Mouse (Mus musculus) spleen, postnatal 36 days (tissue): ENCODE data around the gene Bivm.

Source experiments
- DNase-seq, 2 experiments: peaks; one replicate each; pipeline ENCODE4 v3.0.0; 2022; ENCODE audit warnings: low spot score in 2 of 2, mixed read lengths in 1 of 2

Bivm gene

DNA sequence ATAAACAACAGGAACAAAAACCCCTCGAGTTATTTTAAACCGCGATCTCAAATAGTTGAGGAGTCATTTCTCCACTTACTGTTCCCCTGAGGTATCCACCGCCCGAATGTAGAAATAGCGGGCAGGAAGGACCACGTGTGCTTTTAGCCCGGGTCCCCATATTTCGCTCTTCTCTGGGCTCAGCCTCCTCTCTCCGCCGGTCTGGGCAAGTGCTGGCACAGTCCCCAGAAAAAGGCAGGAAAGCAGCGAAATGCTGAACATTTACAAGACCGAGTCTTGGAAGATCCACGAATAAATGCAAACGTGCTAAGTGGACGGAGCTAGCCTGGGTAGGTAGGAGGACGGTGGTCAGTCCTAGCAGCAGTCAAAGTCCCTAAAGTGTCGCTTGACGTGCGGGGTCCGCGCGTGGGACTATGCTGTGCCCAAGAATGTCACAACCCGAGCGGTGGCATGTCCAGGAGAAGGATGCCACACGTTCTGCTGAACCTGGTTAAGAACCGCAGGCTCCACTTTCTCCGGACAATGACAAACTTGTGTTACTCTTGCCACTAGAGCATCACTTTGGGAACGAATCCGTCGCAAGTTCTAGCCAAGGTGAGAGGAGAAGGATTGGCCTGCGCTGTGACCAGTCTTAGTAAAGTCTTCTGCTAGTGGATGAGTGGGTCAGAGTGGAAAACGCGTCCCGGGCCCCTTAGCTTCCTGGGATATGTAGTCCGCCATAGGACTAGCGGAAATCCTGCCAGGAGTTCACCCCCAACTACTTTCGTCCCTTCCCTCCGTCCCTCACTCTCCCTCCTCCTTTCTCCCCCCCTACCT lies at the start of gene Bivm, which contains the start of gene Kdelc1:
Gene Bivm (plus strand): TSS at position 719 of the 816 bp plus-strand sequence.
Gene Kdelc1 (minus strand): TSS at position 570 of the 816 bp plus-strand sequence.
- peak; percentile 70 to 77 for DNase-seq

DNA sequence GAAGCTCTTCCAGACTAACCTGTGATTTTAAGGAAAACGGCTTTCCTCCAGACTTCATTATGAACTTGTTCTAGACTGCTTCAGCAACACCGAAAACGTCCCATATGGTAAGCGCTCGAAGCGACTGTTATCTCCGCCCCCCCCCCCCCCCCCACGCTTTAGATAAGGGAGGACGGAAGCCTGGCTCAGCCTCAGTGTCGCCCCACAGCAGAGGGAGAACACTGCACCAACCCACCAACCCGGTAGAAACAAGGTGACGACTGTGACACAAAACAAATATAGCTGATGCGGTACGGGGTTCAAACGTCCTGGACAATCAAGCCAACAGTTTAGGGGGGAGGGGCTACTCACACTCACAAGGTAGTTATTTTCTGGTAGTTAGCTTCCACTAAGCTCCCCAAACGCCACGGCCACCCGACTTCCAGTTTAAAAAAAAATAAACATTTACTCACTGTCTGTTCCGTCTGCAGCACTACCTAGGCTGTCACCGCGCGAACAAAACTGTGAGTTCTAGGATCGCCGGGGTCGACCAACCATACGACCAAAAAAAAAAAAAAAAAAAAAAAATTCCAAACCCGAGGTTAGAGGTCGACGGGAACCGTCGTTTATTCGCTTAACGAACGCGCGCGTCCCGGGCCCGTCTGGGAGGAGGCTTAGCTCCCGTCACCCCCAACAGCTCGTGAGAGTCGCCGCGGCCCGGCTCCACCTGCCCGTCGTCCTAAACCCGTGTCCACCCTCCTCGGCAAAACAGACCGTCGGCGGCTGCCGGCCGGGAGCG lies 17.1 kb upstream of the Bivm start:
- DNase-seq: peak; percentile 40 to 53

DNA sequence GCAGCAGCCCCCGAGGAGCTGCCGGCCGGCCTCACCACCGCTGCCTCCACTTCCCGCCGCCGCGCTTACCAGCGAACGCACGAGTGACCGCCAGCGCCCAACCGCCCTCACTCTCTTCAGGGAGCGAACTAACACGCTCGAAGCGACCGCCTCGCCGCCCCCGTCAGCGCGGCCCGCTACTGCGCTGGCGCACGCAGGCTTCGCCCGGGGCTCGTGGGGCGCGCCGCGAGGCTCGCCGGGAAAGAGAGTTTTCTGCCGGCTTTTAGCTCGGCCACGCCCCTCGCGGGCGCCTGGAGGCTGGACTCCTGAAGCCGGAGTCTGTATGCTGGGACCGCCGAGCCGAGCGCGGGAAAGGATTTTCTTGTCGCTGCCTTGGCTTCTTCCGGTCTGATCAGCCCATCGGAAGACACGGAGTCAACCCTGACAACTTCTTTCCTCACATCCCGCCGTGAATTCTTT lies 16.5 kb upstream of the Bivm start, which contains the start of gene Tex30:
Gene Tex30 (minus strand): TSS at position 183 of the 459 bp plus-strand sequence.
- DNase-seq: peak; percentile 94

DNA sequence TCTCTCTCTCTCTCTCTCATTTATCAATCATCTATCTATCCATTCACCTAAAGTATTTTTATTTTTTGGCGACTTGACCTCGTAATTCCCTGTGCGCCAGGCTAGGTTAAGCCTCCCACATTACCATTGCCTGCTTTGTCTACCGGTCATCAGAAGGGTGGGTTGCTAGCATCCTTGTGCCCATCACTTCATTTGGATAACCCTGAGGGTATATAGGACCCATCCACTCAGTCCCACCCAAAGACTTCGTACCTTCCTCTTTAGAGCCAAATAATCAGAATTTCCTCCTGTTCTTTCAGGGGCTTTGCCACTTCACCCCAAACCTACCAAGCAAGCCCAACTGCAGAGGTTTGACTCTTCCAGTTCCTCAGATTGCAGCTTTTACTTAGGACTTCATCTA lies 15.8 kb upstream of the Bivm start:
- no peak for DNase-seq

DNA sequence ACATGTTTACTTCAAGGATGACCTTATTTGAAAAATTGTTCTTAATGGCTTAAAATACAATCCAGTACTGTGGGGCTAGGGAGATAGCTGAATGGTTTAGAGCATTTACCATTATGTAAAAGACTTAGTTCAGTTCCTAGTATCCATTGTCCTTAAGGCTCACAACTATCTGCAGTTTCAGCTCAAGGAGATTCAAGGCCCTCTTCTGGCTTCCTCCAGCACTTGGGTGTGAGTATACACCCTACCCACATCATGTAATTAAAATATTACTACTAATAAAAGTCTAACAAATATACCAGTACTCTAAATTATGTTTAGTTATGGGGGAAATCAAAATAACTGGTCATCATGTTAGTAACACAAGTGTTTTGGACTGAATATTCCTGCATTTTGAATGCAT lies 1.2 kb upstream of the Bivm start:
- no peak for DNase-seq

DNA sequence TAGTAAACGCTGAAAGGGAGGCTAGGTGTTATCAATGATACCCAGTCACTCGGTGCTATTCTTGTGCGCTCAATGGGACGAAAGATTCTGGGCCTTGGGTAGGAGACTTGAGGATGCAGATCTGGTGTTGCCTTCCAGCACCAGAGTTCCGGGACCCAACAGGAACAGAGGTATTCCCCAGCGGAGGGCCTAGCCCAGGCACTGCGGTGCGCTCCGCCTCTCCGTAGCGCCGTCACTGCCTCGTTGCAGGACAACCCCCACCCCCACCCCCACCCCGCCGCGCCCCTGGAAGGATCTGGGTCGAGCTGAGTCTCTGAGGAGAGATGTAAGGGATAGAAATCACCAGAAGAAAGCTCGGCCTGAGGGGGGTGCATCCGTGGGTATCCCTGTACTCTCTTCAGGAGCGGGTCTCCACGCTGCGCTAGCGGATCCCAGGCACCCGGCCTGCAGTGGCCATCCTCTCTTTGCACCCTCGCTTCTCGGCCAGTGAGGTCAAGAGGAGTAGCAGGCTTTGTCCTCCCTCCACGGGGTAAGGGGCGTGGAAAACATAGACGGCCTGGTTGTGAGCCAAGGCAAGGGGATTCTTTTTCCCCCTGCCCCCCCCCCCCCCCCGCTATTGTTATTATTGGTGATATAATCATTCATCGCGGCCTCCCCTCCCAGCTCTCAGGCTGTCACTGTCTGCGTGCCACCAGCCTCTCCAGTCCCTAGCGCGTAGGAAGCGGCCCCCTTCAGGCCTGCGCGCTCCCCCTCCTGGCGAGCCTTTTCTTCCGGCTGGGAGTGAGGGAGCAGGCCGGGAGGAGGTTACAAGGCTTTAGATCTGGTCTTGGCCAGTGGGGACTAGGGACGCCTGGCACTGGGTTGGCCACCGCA lies 680 bp downstream of the Bivm start:
- DNase-seq: peak; percentile 59 to 61

DNA sequence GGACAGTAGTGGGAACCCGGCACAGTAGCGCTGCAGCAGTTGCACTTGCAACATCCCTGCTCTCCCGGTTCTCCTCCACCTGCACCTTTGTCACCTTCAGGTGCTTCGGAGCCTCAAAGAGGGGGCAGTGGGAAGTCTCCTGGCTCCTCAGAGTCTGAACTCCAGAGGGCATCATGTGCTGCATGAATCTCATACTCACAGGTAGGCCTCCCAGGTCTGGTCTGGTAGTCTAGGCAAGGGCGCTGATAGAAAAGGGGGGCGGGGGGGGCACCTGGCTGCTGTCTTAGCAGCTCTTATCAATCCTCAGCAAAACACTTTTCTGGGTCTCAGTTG lies 1.3 kb downstream of the Bivm start:
- no peak for DNase-seq

DNA sequence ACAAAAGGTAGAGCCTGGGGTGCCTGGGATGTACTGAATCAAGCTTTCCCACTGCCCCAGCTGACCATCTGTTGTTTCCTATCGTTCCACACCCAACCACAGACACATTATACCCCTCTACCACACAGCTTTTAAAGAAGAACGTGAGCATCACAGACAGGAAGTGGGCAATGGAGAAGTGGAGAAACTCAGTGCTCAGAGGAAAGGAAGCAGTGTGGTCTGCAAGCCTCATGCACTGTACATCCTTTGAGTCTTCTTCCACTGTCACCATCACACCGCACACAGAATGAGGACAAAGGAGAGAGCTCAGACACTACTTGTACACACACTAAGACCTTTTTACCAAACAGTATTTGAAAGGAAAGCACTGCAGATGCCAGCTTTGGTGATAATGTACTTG lies 3.5 kb downstream of the Bivm start:
- no peak for DNase-seq

DNA sequence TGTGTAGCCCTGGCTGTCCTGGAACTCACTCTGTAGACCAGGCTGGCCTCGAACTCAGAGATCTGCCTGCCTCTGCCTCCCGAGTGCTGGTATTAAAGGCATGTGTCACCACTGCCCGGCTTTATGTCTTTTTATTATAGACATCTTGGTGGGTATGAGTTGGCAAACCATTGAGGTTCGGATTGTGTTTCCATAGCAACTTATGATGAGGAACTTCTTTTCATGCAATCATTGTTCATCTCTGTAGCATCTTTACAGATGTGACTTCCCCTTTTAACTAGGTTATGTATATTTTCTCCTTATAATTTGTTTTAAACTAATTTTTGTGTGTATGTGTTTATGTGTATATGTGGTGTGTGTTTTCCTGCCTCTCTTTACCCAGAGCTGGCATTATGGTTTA lies 6.8 kb downstream of the Bivm start:
- no peak for DNase-seq

DNA sequence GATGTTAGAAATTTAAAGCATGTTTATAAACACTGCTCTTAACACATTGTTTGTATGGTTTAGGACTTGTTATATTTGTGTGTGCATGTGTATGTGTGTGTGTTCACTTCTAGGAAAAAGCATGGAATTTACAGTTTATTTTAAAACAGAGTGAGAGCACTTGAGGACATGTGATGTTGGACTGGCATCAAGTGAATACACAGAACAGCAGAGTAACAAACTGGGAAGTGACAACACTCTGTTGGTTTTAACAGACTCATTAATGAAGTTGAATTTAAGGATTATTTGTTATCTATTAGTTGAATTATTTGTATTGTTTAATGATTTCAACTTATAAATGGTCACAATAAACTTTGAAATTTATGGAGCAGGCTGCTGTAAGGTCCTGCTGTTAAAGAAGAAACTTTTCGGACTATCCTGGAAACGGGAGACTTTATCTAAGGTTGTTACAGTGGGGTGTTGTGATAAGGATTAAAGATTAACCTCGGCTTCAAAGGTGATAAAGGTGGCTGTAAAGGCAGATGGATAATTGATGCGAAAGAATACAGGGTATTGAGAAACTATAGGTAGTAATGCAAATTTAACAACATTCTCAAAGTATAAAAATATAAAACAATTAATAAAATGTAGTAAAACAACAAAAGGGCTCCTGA lies 11.3 kb downstream of the Bivm start:
- no peak for DNase-seq

DNA sequence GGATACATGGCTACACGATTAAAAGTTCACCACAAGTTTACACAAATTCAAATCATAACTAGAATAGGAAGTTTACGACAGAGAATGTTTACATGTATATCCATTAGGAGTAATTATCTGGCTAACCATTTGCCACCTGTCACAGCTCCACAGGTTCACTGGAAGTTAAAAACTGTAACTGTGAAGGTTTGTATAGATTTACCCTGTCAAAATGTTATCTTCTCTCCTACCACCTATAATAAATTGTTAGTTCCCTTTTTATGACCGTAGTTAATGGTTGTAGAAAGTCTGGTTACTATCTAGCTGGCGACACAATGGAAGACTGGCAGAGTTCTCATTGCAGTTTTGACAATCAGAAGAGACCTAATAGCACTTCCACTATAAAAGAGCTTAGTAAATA lies 21.5 kb downstream of the Bivm start:
- DNase-seq: no peak

DNA sequence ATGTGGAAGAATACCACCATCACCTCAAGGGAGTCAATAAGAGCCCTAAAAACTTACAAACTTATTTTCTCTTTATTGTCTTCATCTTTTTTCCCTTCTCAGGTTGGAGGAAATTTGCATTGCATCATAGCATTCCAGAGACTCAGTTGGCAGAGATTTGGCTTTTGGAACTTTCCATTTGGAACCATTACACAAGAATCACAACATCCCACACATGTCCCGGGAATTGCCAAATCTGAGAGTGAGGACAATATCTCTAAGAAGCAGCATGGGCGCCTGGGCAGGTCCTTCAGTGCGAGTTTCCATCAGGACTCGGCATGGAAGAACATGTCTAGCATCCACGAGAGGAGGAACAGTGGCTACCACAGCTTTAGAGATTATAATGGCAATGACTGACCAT lies 24.0 kb downstream of the Bivm start:
- DNase-seq: no peak

DNA sequence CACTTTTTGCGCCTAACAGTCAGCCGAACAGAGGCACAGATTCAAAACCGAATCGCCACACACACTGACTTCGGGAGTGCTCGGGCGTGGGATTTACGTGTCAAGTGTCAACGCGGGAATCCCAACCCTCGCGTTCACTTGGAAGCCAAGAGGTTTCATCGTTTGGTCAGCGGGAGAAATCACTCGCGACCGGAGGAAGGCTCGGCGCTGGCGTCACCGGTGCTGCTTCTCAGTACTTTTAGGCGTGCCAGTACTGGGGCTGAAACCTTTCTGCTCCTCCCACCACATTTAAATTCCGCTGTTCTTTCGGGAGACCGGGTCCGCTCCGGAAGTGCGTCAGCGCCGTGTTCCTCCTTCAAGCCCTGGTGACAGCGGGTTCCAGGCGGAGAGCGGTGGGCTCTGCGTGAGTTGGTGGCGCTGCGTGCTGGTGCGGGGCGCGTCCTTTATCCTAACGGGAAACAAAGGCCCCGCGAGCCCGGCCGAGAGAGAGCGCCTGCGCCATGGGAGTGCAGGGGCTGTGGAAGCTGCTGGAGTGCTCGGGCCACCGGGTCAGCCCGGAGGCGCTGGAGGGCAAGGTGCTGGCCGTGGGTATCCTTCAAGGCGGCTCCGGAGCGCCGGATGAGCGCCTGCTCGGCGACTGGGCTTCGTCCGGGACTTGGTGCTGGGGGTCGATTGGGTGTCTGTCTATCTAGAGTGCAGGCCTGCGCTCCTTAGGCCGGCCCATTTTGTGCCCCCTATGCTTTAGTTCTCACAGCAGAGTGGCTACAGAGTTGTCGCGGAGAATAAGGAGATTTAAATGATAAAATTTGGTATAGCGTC lies 29.0 kb downstream of the Bivm start, which contains the start of gene Ercc5:
Gene Ercc5 (plus strand): TSS at position 182 of the 819 bp plus-strand sequence.
- peak; percentile 84 to 86 for DNase-seq

DNA sequence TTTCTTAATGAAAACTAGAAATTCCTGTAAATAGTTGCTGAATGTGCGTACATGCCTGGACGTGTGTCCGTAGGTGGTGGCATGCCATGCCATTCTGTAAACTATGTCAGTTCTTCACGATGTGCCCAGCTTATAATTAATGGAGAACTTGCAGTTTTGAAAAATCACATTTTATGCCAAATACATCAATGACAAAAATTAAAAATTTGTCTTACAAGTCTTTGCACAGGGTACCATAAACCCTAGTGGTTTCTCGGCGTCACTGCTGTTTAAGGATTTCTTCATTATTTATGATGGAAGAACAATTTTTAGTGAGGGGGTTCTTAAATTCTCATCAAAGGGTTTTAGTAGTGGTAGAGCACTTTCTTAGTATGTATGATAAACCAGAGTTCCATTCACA lies 29.9 kb downstream of the Bivm start:
- DNase-seq: no peak

DNA sequence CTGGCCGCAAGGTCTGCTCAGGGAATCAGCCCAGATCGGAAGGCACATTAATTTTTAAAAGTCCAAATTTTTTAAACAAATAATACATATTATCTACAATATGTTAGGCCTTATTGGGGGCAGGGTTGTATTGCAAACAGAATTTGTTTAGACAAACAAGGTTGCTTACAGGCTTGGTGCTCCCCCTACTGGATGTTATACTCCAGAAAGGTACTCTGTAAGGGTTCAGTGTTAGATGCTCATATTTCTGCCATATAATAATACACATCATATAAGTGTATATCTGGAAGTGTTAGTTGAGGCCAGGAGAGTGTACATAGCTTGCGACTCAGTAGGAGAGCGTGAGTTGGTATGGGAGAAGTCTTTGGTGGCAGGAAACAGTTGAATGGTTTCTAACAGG lies 36.5 kb downstream of the Bivm start:
- DNase-seq: no peak

DNA sequence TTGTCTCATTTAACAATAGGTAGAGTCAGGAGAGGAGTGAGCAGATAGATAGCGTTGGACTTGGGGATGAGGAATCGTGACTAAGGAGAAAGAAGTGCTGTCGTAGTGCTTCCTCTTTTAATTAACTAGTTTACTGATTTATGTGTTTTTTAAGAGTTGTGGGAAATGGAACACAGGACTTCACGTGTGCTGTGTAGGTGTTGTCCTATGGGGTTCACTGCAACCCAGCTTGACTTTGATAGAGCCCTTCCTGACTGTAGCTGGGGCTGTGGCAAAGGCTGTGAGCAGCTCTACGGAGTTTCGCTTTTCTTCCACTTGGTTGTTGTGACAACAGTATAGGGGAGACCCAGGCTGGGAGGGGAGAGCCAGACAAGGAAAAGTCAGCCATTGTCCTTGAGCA lies 39.6 kb downstream of the Bivm start:
- no peak for DNase-seq

DNA sequence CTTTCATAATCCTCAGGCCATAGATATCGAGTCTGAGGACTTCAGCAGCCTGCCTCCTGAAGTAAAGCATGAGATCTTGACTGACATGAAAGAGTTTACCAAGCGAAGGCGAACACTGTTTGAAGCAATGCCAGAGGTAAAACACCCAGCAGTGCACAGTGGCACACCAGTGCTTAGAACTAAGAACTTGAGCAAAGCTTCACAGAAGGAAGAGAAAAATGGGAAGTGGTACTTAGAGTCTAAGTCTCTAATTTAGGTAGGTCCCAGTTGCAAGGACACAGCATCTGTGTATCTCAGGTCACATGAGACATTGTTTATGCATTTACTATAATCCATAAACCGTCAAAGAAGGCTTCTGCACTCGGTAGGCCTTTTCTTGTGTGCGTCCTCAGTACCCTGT lies 43.1 kb downstream of the Bivm start:
- DNase-seq: no peak

DNA sequence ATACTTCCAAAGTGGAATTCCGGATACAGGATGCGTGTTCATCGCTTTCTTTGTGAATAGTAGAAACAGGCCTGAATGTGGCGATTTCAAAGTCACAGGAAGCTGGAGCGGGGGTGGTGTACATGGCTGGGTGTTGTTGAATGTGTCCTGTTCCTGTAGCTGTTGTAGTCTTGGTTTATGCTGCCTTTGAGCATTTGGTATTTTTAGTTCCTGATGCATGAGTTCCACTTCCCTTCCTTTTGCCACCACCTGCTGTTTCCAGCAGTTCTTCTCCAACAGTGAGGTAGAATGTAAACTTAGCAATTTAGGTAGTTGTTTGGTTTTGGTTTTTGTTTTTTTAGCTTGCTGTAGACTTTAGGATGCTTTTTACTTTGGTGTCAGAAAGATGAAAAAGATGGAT lies 43.6 kb downstream of the Bivm start:
- no peak for DNase-seq

DNA sequence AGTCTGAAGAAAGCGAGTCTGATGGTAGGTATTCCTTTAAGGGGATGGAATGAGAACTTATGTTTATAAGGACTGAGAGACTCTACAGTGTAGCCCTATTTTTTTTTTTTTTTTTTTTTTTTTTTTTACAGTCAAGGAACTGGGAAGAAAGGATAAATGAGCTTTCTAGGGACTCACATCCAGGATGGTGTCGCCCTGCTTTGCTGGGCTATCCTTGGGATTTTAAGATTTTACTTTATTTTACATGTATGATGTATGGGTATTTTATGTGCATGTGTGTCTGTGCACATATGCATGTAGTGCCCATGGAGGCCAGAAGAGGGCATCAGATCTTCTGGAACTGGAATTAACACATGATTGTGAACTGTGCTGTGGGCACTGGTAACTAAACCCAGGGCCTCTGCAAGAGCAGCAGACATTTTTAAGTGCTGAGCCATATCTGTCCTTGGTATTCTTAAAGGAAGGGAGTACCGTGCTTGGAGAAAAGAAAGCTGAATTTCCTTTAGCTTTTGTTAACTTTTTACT lies 49.2 kb downstream of the Bivm start:
- DNase-seq: no peak

DNA sequence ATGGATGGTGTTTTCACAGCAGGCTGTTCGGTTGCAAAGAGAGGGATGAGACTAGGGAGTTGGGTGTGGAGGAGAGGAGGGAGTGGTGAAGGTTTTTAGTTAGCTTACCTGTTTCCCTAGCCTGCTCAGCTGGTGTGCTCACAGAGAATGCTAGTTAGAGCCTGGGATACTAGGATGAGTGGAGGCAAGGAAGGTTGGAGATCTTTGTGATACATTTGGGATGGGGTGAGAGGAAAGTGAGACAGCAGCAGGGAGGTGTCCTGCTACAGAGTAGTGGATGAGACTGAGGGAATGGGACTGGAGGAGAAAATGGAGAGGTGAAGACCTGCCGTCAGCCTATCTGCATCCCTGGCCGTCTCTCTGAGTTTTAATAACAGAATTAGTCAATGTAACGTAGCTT lies 53.9 kb downstream of the Bivm start:
- no peak for DNase-seq
